Mouse (Mus musculus): ENCODE data around the gene 1700020L24Rik. TPM values are rescaled to one million over a fixed set of nuclear protein-coding genes. Genes with fewer than 3 reads are reported as not detected.

The 1700020L24Rik gene
- polyA plus RNA-seq (2016; fragmentation: Nextera tagmentation; extraction: Ambion mirVana), result 0.44 TPM in 1 of 2 replicates, not detected in the other

DNA sequence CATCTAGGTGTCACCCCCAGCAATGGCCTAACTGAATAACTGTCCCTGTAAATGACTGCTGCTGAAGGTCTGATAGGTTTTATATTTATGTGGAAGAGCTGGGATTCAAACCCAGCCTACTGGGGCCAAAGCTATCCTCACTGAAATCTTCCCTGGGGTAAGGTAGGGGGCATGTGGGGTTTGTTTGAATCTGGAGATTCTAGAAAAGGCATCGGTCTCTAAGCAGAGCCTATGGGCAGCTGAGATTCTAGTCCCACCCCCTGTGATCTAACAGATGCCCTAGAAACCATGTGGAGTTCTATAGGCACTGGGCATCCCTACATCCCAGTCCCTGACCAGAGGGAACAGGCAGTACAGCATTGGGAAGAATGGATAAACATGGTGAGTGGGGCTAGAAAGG is at the start of gene 1700020L24Rik:
1700020L24Rik (plus strand) TSS at position 301 of the 400 bp plus-strand sequence.
- H3K27ac ChIP-seq, result no peak within 1 kb of the TSS
- 83% methylated on average over 1 of the region's 1 CpGs for WGBS
- ATAC-seq (ENCODE audit: insufficient number of reproducible peaks, insufficient read depth, low FRiP score, low TSS enrichment, low read depth), result no peak
- no peaks in the 10 kb centered on the region for H3K36me3 ChIP-seq
- no peak within 1 kb of the TSS for H3K9ac ChIP-seq (replicated peaks)
- no peaks in the 10 kb centered on the region for H3K4me1 ChIP-seq (replicated peaks)
- H3K4me2 ChIP-seq, result no peak within 1 kb of the TSS
- peaks cover 43% of the 10 kb centered on the region for H3K27me3 ChIP-seq
- no peaks in the 10 kb centered on the region for H3K9me3 ChIP-seq
- H3K4me3 ChIP-seq (replicated peaks), result no peak within 1 kb of the TSS

DNA sequence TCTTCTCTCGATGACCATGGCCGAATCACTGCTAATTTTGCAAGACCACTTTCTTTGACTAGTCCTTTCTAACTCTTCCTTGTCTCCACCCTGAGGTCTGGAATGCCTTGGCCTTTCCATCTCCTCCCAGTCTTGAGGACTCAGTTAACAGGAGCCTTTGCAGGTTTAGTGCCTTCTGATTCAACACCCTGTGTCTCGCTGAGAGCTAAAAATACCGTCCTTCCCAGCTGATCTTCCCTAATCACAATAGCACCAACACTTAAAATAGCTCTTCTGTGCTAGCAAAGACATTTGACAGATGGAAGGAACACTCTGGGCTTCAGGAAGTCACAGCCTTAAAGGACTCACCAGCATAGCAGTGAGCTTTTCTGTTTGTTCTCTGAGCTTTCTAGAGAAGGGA is 44.4 kb upstream of the 1700020L24Rik start:
- H3K36me3 ChIP-seq, result peaks cover 67% of the 10 kb centered on the region
- no peaks in the 10 kb centered on the region for H3K27me3 ChIP-seq
- WGBS, result 88% methylated on average over 4 of the region's 4 CpGs
- H3K4me3 ChIP-seq (replicated peaks), result no peak overlapping the region
- no peaks in the 10 kb centered on the region for H3K9me3 ChIP-seq
- H3K4me2 ChIP-seq, result no peak overlapping the region
- H3K4me1 ChIP-seq (replicated peaks), result no peaks in the 10 kb centered on the region
- ATAC-seq (ENCODE audit: insufficient number of reproducible peaks, insufficient read depth, low FRiP score, low TSS enrichment, low read depth), result no peak
- no peak overlapping the region for H3K27ac ChIP-seq
- no peak overlapping the region for H3K9ac ChIP-seq (replicated peaks)

DNA sequence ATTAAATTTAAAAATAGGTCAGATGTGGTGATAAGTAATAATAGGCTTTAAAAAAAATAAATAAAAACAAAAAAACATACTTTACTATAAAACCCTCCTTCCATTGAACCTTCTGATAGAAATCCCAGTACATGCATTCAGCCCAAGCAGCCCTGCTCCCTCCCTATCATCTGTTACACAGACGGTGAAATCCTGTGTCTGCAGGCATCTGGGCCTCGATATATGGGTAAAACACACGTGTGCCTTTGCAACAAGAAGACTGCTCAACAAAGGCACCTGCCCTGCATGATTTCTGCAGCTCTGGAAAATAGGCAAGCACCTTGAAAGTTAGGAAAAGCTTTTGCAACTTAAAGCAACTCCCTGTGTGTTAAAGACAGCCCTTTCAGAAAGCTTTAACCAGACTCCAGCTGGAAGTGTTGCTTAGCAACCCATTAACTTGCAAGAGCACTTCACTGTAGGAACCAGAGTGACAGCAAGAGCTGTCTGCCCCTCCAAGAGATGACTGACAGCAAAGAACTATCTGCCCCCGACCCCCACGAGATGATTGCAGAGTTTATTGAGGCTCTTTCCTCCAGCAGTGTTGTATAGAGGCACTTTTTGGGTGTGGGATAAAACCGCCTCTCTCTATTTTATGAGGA is 42.6 kb upstream of the 1700020L24Rik start:
- Histone ChIP-seq H3K27me3 (no peaks in the 10 kb centered on the region), H3K9me3 (no peaks in the 10 kb centered on the region), H3K9ac (replicated peaks) (no peak overlapping the region), H3K36me3 (peaks cover 71% of the 10 kb centered on the region), H3K4me1 (replicated peaks) (no peaks in the 10 kb centered on the region), H3K4me3 (replicated peaks) (no peak overlapping the region), H3K27ac (no peak overlapping the region), H3K4me2 (no peak overlapping the region)
- no peak for ATAC-seq (ENCODE audit: insufficient number of reproducible peaks, insufficient read depth, low FRiP score, low TSS enrichment, low read depth)
- 50% methylated on average over 6 of the region's 6 CpGs for WGBS

DNA sequence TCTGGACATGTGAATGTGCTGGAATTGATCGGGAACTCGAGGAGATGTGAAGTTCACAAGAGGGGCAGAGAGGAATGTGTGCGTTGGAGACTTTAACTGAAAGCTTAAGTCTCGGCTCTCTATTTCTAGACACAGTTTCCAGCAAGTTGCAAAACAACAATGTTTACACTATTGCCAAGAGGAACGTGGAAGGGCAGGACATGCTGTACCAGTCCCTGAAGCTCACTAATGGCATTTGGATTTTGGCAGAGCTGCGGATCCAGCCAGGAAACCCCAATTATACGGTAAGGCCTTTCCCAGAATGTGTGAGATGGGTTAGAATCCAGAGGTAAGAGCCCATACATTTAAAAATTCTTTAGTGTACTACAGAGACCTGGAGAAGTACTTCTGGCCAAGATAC is 39.9 kb upstream of the 1700020L24Rik start:
- no peaks in the 10 kb centered on the region for H3K9me3 ChIP-seq
- no peak overlapping the region for H3K4me3 ChIP-seq (replicated peaks)
- WGBS, result 89% methylated on average over 7 of the region's 7 CpGs
- H3K27me3 ChIP-seq, result no peaks in the 10 kb centered on the region
- no peak overlapping the region for H3K4me2 ChIP-seq
- ATAC-seq (ENCODE audit: insufficient number of reproducible peaks, insufficient read depth, low FRiP score, low TSS enrichment, low read depth), result no peak
- H3K4me1 ChIP-seq (replicated peaks), result no peaks in the 10 kb centered on the region
- H3K36me3 ChIP-seq, result peaks cover 69% of the 10 kb centered on the region
- H3K9ac ChIP-seq (replicated peaks), result no peak overlapping the region
- H3K27ac ChIP-seq, result no peak overlapping the region

DNA sequence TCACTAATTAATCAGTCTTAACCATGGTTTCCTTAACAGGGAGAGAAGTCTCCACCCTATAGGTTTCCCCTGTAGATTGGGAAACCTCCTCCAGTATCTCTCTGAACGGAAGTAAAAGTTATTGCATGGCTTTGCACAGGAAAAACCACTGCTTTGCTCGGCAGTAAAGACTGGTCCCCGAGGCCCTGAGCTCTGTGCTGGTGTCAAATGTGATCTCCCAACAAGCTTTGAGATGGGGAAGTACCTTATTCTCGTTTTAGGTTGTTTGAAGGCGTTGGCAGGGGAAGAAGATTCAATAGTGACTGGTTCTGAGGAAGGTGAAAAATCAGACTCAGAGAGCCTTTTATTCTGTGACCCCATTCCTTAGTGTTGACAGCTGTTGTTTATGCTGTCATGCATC is 38.8 kb upstream of the 1700020L24Rik start:
- H3K9ac ChIP-seq (replicated peaks), result no peak overlapping the region; the same call in 1 of the 2 replicates
- 75% methylated on average over 5 of the region's 5 CpGs for WGBS
- ATAC-seq (ENCODE audit: insufficient number of reproducible peaks, insufficient read depth, low FRiP score, low TSS enrichment, low read depth), result no peak
- no peak overlapping the region for H3K4me3 ChIP-seq (replicated peaks)
- H3K27me3 ChIP-seq, result no peaks in the 10 kb centered on the region
- H3K36me3 ChIP-seq, result peaks cover 69% of the 10 kb centered on the region
- H3K4me2 ChIP-seq, result no peak overlapping the region
- no peaks in the 10 kb centered on the region for H3K9me3 ChIP-seq
- H3K27ac ChIP-seq, result no peak overlapping the region
- no peaks in the 10 kb centered on the region for H3K4me1 ChIP-seq (replicated peaks)

DNA sequence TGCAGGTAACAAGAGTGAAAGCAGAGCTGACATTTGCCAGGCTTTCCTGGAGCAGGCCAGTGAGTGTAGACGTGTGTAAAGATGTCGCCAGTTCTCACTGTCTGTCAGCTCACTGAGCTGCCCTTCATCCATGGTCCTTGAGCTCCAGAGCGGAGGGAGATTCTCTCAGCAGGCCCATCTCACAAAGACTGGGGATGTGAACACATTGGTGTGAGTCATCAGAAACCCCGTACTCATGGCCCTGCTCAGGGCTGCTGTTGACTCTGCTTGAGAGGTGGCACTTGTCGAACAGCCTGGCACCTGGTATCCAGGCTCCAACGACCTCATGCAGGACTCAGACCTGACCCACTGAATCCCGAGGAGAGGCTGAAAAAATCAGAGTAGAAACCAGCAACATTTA is 33.7 kb upstream of the 1700020L24Rik start:
- ATAC-seq (ENCODE audit: insufficient number of reproducible peaks, insufficient read depth, low FRiP score, low TSS enrichment, low read depth), result no peak
- H3K4me1 ChIP-seq (replicated peaks), result 0 out of 2 replicates have a peak, but pooled peaks cover 2% of the 10 kb centered on the region
- H3K9ac ChIP-seq (replicated peaks), result no peak overlapping the region
- H3K4me3 ChIP-seq (replicated peaks), result no peak overlapping the region
- WGBS, result 89% methylated on average over 7 of the region's 7 CpGs
- no peaks in the 10 kb centered on the region for H3K9me3 ChIP-seq
- H3K27me3 ChIP-seq, result no peaks in the 10 kb centered on the region
- peaks cover 46% of the 10 kb centered on the region for H3K36me3 ChIP-seq
- H3K27ac ChIP-seq, result no peak overlapping the region
- H3K4me2 ChIP-seq, result no peak overlapping the region

DNA sequence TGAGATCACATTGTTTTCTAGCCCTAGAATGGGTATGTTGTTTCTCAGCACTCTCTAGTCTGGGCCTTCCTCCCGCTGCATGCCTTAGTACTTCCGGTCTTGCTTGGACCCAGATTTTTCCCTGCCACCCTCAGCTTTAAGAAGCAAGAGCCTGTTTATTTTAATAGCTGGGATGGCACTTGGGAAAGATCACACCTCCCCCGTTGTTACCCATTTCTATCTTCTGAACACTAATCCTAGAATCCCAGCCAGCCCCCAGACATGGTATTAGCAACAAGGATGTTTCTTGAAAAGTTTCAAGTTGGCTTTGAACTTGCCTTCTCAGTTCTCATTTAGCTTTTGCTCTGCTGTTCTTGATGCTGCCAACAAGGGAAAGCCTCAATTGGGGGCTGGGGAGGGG is 31.1 kb upstream of the 1700020L24Rik start:
- Histone ChIP-seq H3K27me3 (peaks cover 9% of the 10 kb centered on the region; the same call in 1 of the 2 replicates), H3K9ac (replicated peaks) (no peak overlapping the region), H3K9me3 (no peaks in the 10 kb centered on the region), H3K4me2 (no peak overlapping the region), H3K4me3 (replicated peaks) (no peak overlapping the region), H3K36me3 (peaks cover 27% of the 10 kb centered on the region), H3K4me1 (replicated peaks) (peaks cover 16% of the 10 kb centered on the region), H3K27ac (no peak overlapping the region)
- ATAC-seq (ENCODE audit: insufficient number of reproducible peaks, insufficient read depth, low FRiP score, low TSS enrichment, low read depth), result no peak
- 54% methylated on average over 3 of the region's 3 CpGs for WGBS

DNA sequence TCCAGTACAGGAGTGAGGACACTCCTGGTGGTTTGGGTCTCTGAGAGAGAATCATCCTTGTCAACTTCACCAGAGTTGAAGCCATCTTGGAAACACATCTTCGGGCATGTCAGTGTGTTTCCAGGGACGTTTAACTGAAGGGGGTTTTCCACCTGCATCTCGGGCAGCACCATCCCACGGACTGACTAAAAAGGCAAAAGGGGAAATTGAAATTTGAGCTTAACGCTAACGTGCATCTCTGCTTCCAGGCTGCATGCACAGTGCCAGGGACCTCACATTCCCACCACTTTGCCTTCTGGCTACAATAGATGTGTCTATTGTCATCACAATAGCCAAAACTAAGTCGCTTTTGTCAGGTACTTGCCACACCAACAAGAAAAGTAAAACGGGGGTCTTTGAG is 29.2 kb upstream of the 1700020L24Rik start:
- Histone ChIP-seq H3K27me3 (peaks cover 27% of the 10 kb centered on the region), H3K36me3 (peaks cover 10% of the 10 kb centered on the region), H3K4me3 (replicated peaks) (no peak overlapping the region), H3K27ac (no peak overlapping the region), H3K4me1 (replicated peaks) (peaks cover 16% of the 10 kb centered on the region), H3K9ac (replicated peaks) (no peak overlapping the region), H3K9me3 (no peaks in the 10 kb centered on the region), H3K4me2 (no peak overlapping the region)
- WGBS, result 36% methylated on average over 8 of the region's 8 CpGs
- ATAC-seq (ENCODE audit: insufficient number of reproducible peaks, insufficient read depth, low FRiP score, low TSS enrichment, low read depth), result no peak

DNA sequence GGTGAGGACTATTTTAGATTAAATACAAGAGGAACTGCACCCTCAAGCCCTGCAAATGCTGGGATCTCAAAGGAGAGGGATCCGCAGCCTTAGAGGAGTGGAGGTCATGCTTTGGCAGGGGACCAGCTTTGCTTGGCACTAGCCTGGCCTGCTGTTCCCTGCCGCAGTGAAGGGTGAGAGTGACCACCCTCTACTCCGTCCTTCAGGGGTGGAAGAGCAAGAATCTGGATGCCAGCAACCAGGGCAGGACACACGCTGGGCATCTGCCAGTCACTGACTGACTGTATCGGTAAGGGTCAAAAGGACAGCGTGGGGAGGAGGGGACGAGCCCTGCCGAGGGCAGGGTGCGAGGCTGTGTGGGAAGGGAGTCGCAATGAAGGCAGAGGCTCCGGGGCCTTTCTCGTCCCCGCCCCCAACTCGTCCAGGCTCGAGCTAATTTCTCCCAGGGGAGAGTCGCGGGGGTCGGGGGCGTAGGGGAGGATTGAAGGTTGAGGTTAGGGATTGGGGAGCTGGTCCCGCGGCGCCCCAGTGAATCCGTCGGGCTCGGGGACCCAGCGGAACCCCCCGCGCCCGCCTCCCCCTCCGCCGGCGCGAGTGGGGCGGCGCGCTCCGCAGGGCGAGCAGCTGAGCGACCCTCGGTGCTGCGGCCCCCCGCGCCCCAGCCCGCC is 28.3 kb upstream of the 1700020L24Rik start, which contains the start of gene Rasl10b:
Rasl10b (plus strand) TSS at position 51 of the 668 bp plus-strand sequence.
- H3K9me3 ChIP-seq, result no peaks in the 10 kb centered on the region
- WGBS, result 2% methylated on average over 28 of the region's 44 CpGs
- H3K27ac ChIP-seq, result no peak within 1 kb of the TSS
- peak; percentile 52; the same call in 1 of the 2 replicates for ATAC-seq (ENCODE audit: insufficient number of reproducible peaks, insufficient read depth, low FRiP score, low TSS enrichment, low read depth)
- H3K4me1 ChIP-seq (replicated peaks), result peaks cover 16% of the 10 kb centered on the region
- peaks cover under 1% of the 10 kb centered on the region; the same call in 1 of the 2 replicates for H3K36me3 ChIP-seq
- peaks cover 31% of the 10 kb centered on the region for H3K27me3 ChIP-seq
- peak within 1 kb of the TSS; percentile 84 for H3K4me3 ChIP-seq (replicated peaks)
- peak within 1 kb of the TSS; percentile 77 for H3K9ac ChIP-seq (replicated peaks)
- peak within 1 kb of the TSS; percentile 94 for H3K4me2 ChIP-seq

DNA sequence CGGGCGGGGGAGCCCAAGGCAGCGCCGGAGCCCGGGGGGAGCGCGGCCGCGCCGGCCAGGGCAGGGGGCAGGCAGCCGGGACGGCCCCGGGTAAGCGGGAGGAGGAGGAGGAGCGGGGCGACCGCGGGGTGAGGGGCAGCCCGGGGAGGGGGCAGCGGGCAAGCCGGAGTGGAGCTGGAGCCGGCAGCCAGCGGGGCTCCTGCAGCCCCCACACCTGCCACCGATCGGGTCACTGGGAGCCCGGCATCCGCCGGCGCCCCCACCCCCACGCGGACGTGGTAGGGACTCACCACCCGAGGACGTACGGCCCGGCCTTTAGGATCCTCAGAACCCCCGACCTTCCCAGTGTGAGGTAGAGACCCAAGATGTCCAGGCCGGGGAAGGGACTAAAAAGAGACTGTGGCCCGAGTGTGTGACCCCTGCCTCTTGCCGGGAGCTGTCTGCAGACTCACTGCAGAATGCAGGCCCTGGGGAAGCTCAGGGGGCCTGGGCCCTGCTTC is 27.6 kb upstream of the 1700020L24Rik start:
- H3K9me3 ChIP-seq, result no peaks in the 10 kb centered on the region
- peaks cover 16% of the 10 kb centered on the region for H3K4me1 ChIP-seq (replicated peaks)
- no peak overlapping the region for H3K27ac ChIP-seq
- H3K4me2 ChIP-seq, result peak overlapping the region; percentile 94
- H3K4me3 ChIP-seq (replicated peaks), result peak overlapping the region; percentile 84
- no peak; the same call in 1 of the 2 replicates for ATAC-seq (ENCODE audit: insufficient number of reproducible peaks, insufficient read depth, low FRiP score, low TSS enrichment, low read depth)
- peak overlapping the region; percentile 77 for H3K9ac ChIP-seq (replicated peaks)
- WGBS, result under 1% methylated on average over 29 of the region's 40 CpGs
- H3K36me3 ChIP-seq, result no peaks in the 10 kb centered on the region
- H3K27me3 ChIP-seq, result peaks cover 31% of the 10 kb centered on the region

DNA sequence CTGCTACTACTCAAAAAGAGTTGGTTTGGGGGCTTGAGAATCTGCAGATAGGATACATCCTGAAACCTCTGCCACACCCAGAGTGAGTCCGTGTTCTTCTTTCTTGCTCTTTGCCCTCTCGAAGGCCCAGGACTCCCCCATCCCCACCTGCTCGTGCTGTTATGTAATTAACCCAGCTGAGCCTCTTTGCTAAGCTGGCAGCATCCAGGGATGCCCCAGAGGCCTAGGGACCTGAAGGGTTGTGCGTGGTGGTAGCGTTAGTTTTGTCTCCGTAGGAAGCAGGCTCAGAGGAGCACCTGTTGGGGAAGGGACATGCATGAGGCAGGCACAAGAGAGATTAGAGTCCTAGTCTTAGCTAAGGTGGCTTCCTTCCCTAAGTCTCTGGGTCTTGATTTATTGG is 27.0 kb upstream of the 1700020L24Rik start:
- H3K36me3 ChIP-seq, result no peaks in the 10 kb centered on the region
- H3K4me1 ChIP-seq (replicated peaks), result peaks cover 16% of the 10 kb centered on the region
- peaks cover 31% of the 10 kb centered on the region for H3K27me3 ChIP-seq
- ATAC-seq (ENCODE audit: insufficient number of reproducible peaks, insufficient read depth, low FRiP score, low TSS enrichment, low read depth), result no peak
- WGBS, result 43% methylated on average over 6 of the region's 6 CpGs
- H3K27ac ChIP-seq, result no peak overlapping the region
- no peak overlapping the region for H3K9ac ChIP-seq (replicated peaks)
- H3K4me3 ChIP-seq (replicated peaks), result peak overlapping the region; percentile 84; the same call in 1 of the 2 replicates
- no peaks in the 10 kb centered on the region for H3K9me3 ChIP-seq
- peak overlapping the region; percentile 94 for H3K4me2 ChIP-seq

All from limb, embryonic 12.5 days (tissue).